Mouse (Mus musculus): Measurements from ENCODE around the gene T2. TPM values are rescaled to one million over a fixed set of nuclear protein-coding genes. Genes with fewer than 3 reads are reported as not detected.

T2 gene
- polyA plus RNA-seq, 1 experiment, result 0.11 TPM

GRCm38 (mm10) chr17:8377298-8377697, 21.5 kb downstream of the T2 start:
- TF ChIP-seq CTCF (IDR thresholded peaks at IDR 0.05; ENCODE audit: extremely low read depth, insufficient read length, insufficient replicate concordance, low read depth, low read length) (no peak), POLR2A (IDR thresholded peaks at IDR 0.05; ENCODE audit: low read depth, low read length) (no peak)
- WGBS, result 49% methylated on average over 5 of the region's 5 CpGs
- H3K4me3 ChIP-seq (ENCODE audit: low read depth, low read length), result no peak overlapping the region
- H3K4me1 ChIP-seq (ENCODE audit: control insufficient read depth, insufficient read depth, insufficient read length, low read length), result no peaks in the 10 kb centered on the region
- H3K36me3 ChIP-seq (ENCODE audit: control insufficient read depth, insufficient read depth, low read length), result no peaks in the 10 kb centered on the region
- no peak overlapping the region for H3K27ac ChIP-seq (ENCODE audit: insufficient read depth, low read depth, low read length)
- no peaks in the 10 kb centered on the region for H3K27me3 ChIP-seq (ENCODE audit: control insufficient read depth, insufficient read depth, low read length)

GRCm38 (mm10) chr17:8385441-8385840, 29.6 kb downstream of the T2 start:
- Histone ChIP-seq H3K4me3 (ENCODE audit: low read depth, low read length) (no peak overlapping the region), H3K27ac (ENCODE audit: insufficient read depth, low read depth, low read length) (no peak overlapping the region), H3K4me1 (ENCODE audit: control insufficient read depth, insufficient read depth, insufficient read length, low read length) (no peaks in the 10 kb centered on the region), H3K36me3 (ENCODE audit: control insufficient read depth, insufficient read depth, low read length) (no peaks in the 10 kb centered on the region), H3K27me3 (ENCODE audit: control insufficient read depth, insufficient read depth, low read length) (peaks cover 12% of the 10 kb centered on the region; the same call in 1 of the 2 replicates)
- 90% methylated on average over 2 of the region's 2 CpGs for WGBS
- no peak for TF ChIP-seq POLR2A (IDR thresholded peaks at IDR 0.05; ENCODE audit: low read depth, low read length)
- no peak for TF ChIP-seq CTCF (IDR thresholded peaks at IDR 0.05; ENCODE audit: extremely low read depth, insufficient read length, insufficient replicate concordance, low read depth, low read length)

GRCm38 (mm10) chr17:8388463-8388862, 32.7 kb downstream of the T2 start:
- H3K4me1 ChIP-seq (ENCODE audit: control insufficient read depth, insufficient read depth, insufficient read length, low read length), result no peaks in the 10 kb centered on the region
- peaks cover 12% of the 10 kb centered on the region; the same call in 1 of the 2 replicates for H3K27me3 ChIP-seq (ENCODE audit: control insufficient read depth, insufficient read depth, low read length)
- peak overlapping the region; percentile 52 for H3K4me3 ChIP-seq (ENCODE audit: low read depth, low read length)
- 3% methylated on average over 13 of the region's 13 CpGs for WGBS
- H3K36me3 ChIP-seq (ENCODE audit: control insufficient read depth, insufficient read depth, low read length), result no peaks in the 10 kb centered on the region
- TF ChIP-seq CTCF (IDR thresholded peaks at IDR 0.05; ENCODE audit: extremely low read depth, insufficient read length, insufficient replicate concordance, low read depth, low read length) (peak; percentile 55; the same call in 1 of the 2 replicates), POLR2A (IDR thresholded peaks at IDR 0.05; ENCODE audit: low read depth, low read length) (no peak)
- no peak overlapping the region for H3K27ac ChIP-seq (ENCODE audit: insufficient read depth, low read depth, low read length)

- WGBS, result 3% methylated on average over 28 of the region's 28 CpGs
These were observed 33.4 kb downstream of the T2 start for GRCm38 (mm10) chr17:8388990-8389789.

GRCm38 (mm10) chr17:8389790-8390095, 34.0 kb downstream of the T2 start:
- 13% methylated on average over 10 of the region's 10 CpGs for WGBS
- H3K27me3 ChIP-seq (ENCODE audit: control insufficient read depth, insufficient read depth, low read length), result peaks cover 12% of the 10 kb centered on the region; the same call in 1 of the 2 replicates
- no peaks in the 10 kb centered on the region for H3K4me1 ChIP-seq (ENCODE audit: control insufficient read depth, insufficient read depth, insufficient read length, low read length)
- H3K27ac ChIP-seq (ENCODE audit: insufficient read depth, low read depth, low read length), result no peak overlapping the region
- no peak overlapping the region for H3K4me3 ChIP-seq (ENCODE audit: low read depth, low read length)
- H3K36me3 ChIP-seq (ENCODE audit: control insufficient read depth, insufficient read depth, low read length), result no peaks in the 10 kb centered on the region
- TF ChIP-seq CTCF (IDR thresholded peaks at IDR 0.05; ENCODE audit: extremely low read depth, insufficient read length, insufficient replicate concordance, low read depth, low read length) (no peak), POLR2A (IDR thresholded peaks at IDR 0.05; ENCODE audit: low read depth, low read length) (no peak)

More at GRCm38 (mm10) chr17:8388990-8389789, 33.4 kb downstream of the T2 start:
- no peaks in the 10 kb centered on the region for H3K4me1 ChIP-seq (ENCODE audit: control insufficient read depth, insufficient read depth, insufficient read length, low read length)
- TF ChIP-seq CTCF (IDR thresholded peaks at IDR 0.05; ENCODE audit: extremely low read depth, insufficient read length, insufficient replicate concordance, low read depth, low read length) (no peak), POLR2A (IDR thresholded peaks at IDR 0.05; ENCODE audit: low read depth, low read length) (no peak)
- peak overlapping the region; percentile 52 for H3K4me3 ChIP-seq (ENCODE audit: low read depth, low read length)
- no peak overlapping the region for H3K27ac ChIP-seq (ENCODE audit: insufficient read depth, low read depth, low read length)
- no peaks in the 10 kb centered on the region for H3K36me3 ChIP-seq (ENCODE audit: control insufficient read depth, insufficient read depth, low read length)
- peaks cover 12% of the 10 kb centered on the region; the same call in 1 of the 2 replicates for H3K27me3 ChIP-seq (ENCODE audit: control insufficient read depth, insufficient read depth, low read length)

GRCm38 (mm10) chr17:8390487-8390886, 34.7 kb downstream of the T2 start:
- Histone ChIP-seq H3K36me3 (ENCODE audit: control insufficient read depth, insufficient read depth, low read length) (no peaks in the 10 kb centered on the region), H3K27ac (ENCODE audit: insufficient read depth, low read depth, low read length) (no peak overlapping the region), H3K27me3 (ENCODE audit: control insufficient read depth, insufficient read depth, low read length) (peaks cover 12% of the 10 kb centered on the region; the same call in 1 of the 2 replicates), H3K4me1 (ENCODE audit: control insufficient read depth, insufficient read depth, insufficient read length, low read length) (no peaks in the 10 kb centered on the region), H3K4me3 (ENCODE audit: low read depth, low read length) (no peak overlapping the region)
- 76% methylated on average over 4 of the region's 4 CpGs for WGBS
- TF ChIP-seq CTCF (IDR thresholded peaks at IDR 0.05; ENCODE audit: extremely low read depth, insufficient read length, insufficient replicate concordance, low read depth, low read length), result no peak
- no peak for TF ChIP-seq POLR2A (IDR thresholded peaks at IDR 0.05; ENCODE audit: low read depth, low read length)

GRCm38 (mm10) chr17:8396371-8396770, 40.6 kb downstream of the T2 start:
- Histone ChIP-seq H3K4me1 (ENCODE audit: control insufficient read depth, insufficient read depth, insufficient read length, low read length) (no peaks in the 10 kb centered on the region), H3K4me3 (ENCODE audit: low read depth, low read length) (no peak overlapping the region), H3K36me3 (ENCODE audit: control insufficient read depth, insufficient read depth, low read length) (no peaks in the 10 kb centered on the region), H3K27me3 (ENCODE audit: control insufficient read depth, insufficient read depth, low read length) (no peaks in the 10 kb centered on the region), H3K27ac (ENCODE audit: insufficient read depth, low read depth, low read length) (no peak overlapping the region)
- TF ChIP-seq CTCF (IDR thresholded peaks at IDR 0.05; ENCODE audit: extremely low read depth, insufficient read length, insufficient replicate concordance, low read depth, low read length) (no peak), POLR2A (IDR thresholded peaks at IDR 0.05; ENCODE audit: low read depth, low read length) (no peak)
- WGBS, result 78% methylated on average over 4 of the region's 4 CpGs
